10 mouse cellular contexts compared by ENCODE assay signal in the genomic region with DNA sequence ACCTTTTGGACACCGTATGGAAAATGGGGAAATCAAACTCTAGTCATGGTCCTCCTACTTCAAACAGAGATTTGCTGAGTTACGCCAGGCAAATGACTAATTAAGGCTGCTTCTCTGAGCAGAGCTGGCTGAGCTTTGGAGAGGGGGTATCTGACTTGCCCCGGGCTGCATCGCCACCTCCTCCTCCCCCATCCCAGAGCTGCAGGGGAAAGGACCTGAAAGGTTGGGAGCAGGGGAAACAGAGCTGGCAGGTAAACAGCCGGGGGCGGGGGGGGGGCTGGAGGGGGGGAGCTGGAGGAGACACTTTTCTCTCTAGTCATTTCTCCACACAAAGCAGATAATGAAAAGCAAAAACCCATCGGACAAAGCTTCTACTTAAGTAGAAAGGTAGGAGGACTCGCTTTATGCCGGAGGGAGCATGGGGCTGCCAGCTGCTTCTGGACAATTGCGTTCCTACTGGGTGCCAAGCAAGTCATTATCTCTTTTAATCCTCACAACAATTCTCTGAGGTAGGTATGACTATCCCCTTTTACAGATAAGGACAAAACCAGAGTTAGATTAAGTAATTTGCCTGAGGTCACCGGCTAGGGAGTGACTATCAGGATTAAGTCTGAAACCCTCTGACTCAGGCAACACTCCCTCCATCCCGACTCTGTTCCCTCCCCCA. TPM values are rescaled to one million over a fixed set of nuclear protein-coding genes. Genes with fewer than 3 reads are reported as not detected.
DNase-seq lines count a peak whose midpoint lies in the region; ATAC-seq and TF ChIP-seq lines count a peak whose summit lies in the region.
"Had no signal": no experiment of that assay in that cellular context is flagged by ENCODE, and none has a peak within 500 bp of the region (broad histone marks: within the 10 kb centered on the region; RNA-seq: fewer than 3 reads in every experiment).

No protein-coding gene starts in this region.

- DNase-seq in kidney, postnatal 0 days (ENCODE audit: low spot score): no peak
- no peak for DNase-seq in kidney, adult 2 months
- DNase-seq in forebrain, embryonic 11.5 days (ENCODE audit: low spot score): no peak
- no peak for DNase-seq in limb, embryonic 10.5 days (ENCODE audit: low spot score)
- DNase-seq in gastrocnemius, postnatal 14 days: no peak
- DNase-seq in cerebellum, adult 9-11 months: no peak
- DNase-seq in gastrocnemius, postnatal 10 days: no peak
- DNase-seq: adrenal gland, postnatal 25 days had no signal

- peaks cover 7% of the 10 kb centered on the region; the same call in 1 of the 2 replicates for H3K27me3 ChIP-seq in kidney, postnatal 0 days (ENCODE audit: insufficient read depth, low read length)
- no peaks in the 10 kb centered on the region; the same call in 1 of the 2 replicates for H3K27me3 ChIP-seq in kidney, adult 2 months (replicated peaks; ENCODE audit: control insufficient read depth, insufficient read depth, low read length)
- peaks cover 15% of the 10 kb centered on the region; the same call in 1 of the 2 replicates for H3K27me3 ChIP-seq in forebrain, embryonic 11.5 days (ENCODE audit: control insufficient read depth, insufficient read depth, low read length)
- peaks cover 43% of the 10 kb centered on the region for H3K27me3 ChIP-seq in limb, embryonic 10.5 days (ENCODE audit: low read depth, poor library complexity, severe bottlenecking)
- H3K27me3 ChIP-seq in neural tube, embryonic 15.5 days (replicated peaks): peaks cover 23% of the 10 kb centered on the region

- no peaks in the 10 kb centered on the region for H3K9me3 ChIP-seq in kidney, postnatal 0 days (replicated peaks; ENCODE audit: low read length)
- H3K9me3 ChIP-seq in forebrain, embryonic 11.5 days (ENCODE audit: control insufficient read depth, low read length): no peaks in the 10 kb centered on the region
- no peaks in the 10 kb centered on the region for H3K9me3 ChIP-seq in limb, embryonic 10.5 days (replicated peaks)
- H3K9me3 ChIP-seq in neural tube, embryonic 15.5 days (replicated peaks): no peaks in the 10 kb centered on the region

- TF ChIP-seq POLR2A in kidney, adult 2 months (IDR thresholded peaks at IDR 0.05; ENCODE audit: low read depth, low read length): no peak

- intact Hi-C loops in gastrocnemius, postnatal 14 days (cut with DNase I; ENCODE audit: low total_unique reads): no loop called here

- H3K9ac ChIP-seq in kidney, postnatal 0 days (ENCODE audit: low read depth, low read length): no peak overlapping the region
- H3K9ac ChIP-seq in forebrain, embryonic 11.5 days (ENCODE audit: low read length): no peak overlapping the region
- 0 out of 2 replicates have a peak overlapping the region, but pooled peaks have one; percentile 30 for H3K9ac ChIP-seq in neural tube, embryonic 15.5 days (replicated peaks)

- no peak for TF ChIP-seq CTCF in kidney, postnatal 0 days (IDR thresholded peaks at IDR 0.05; ENCODE audit: low read depth)
- TF ChIP-seq CTCF in kidney, adult 2 months (conservative IDR thresholded peaks at IDR 0.05; ENCODE audit: insufficient read depth, insufficient read length, low read depth, low read length): no peak

- WGBS in kidney, postnatal 0 days: 4% methylated on average over 12 of the region's 12 CpGs
- WGBS in kidney, adult 2 months: 3% methylated on average over 12 of the region's 12 CpGs
- WGBS in forebrain, embryonic 11.5 days: under 1% methylated on average over 12 of the region's 12 CpGs
- WGBS in limb, embryonic 10.5 days: 2% methylated on average over 12 of the region's 12 CpGs
- 2% methylated on average over 12 of the region's 12 CpGs for WGBS in neural tube, embryonic 15.5 days

- no peak for ATAC-seq in kidney, postnatal 0 days (replicated peaks; ENCODE audit: low FRiP score, low read depth)
- ATAC-seq in forebrain, embryonic 11.5 days (replicated peaks; ENCODE audit: low FRiP score): peak; percentile 58; the same call in 1 of the 2 replicates
- peak; percentile 45; the same call in 1 of the 2 replicates for ATAC-seq in neural tube, embryonic 15.5 days (ENCODE audit: low FRiP score)

- H3K4me1 ChIP-seq in kidney, postnatal 0 days (replicated peaks; ENCODE audit: insufficient read depth, low read length): 0 out of 2 replicates have a peak, but pooled peaks cover 6% of the 10 kb centered on the region
- no peaks in the 10 kb centered on the region for H3K4me1 ChIP-seq in kidney, adult 2 months (ENCODE audit: control insufficient read depth, insufficient read depth, low read length)
- peaks cover 1% of the 10 kb centered on the region; the same call in 1 of the 2 replicates for H3K4me1 ChIP-seq in forebrain, embryonic 11.5 days (replicated peaks; ENCODE audit: control insufficient read depth, insufficient read depth, low read length)
- peaks cover 16% of the 10 kb centered on the region for H3K4me1 ChIP-seq in limb, embryonic 10.5 days
- peaks cover 16% of the 10 kb centered on the region for H3K4me1 ChIP-seq in neural tube, embryonic 15.5 days

- no peak overlapping the region for H3K27ac ChIP-seq in kidney, postnatal 0 days
- H3K27ac ChIP-seq in kidney, adult 2 months (ENCODE audit: insufficient read depth, low read depth, low read length): no peak overlapping the region
- no peak overlapping the region for H3K27ac ChIP-seq in forebrain, embryonic 11.5 days (ENCODE audit: low read depth, low read length)
- no peak overlapping the region for H3K27ac ChIP-seq in limb, embryonic 10.5 days
- no peak overlapping the region for H3K27ac ChIP-seq in neural tube, embryonic 15.5 days (replicated peaks)

- peak overlapping the region; percentile 42 for H3K4me2 ChIP-seq in kidney, postnatal 0 days (ENCODE audit: low read length)
- peak overlapping the region; percentile 41 for H3K4me2 ChIP-seq in forebrain, embryonic 11.5 days (ENCODE audit: low read depth, low read length, severe bottlenecking)
- H3K4me2 ChIP-seq in neural tube, embryonic 15.5 days: peak overlapping the region; percentile 59

- H3K36me3 ChIP-seq in kidney, postnatal 0 days (ENCODE audit: insufficient read depth, low read length): no peaks in the 10 kb centered on the region
- no peaks in the 10 kb centered on the region for H3K36me3 ChIP-seq in kidney, adult 2 months (ENCODE audit: control insufficient read depth, insufficient read depth, low read length)
- H3K36me3 ChIP-seq in forebrain, embryonic 11.5 days (ENCODE audit: control insufficient read depth, insufficient read depth, low read length): no peaks in the 10 kb centered on the region
- H3K36me3 ChIP-seq in limb, embryonic 10.5 days: no peaks in the 10 kb centered on the region
- H3K36me3 ChIP-seq in neural tube, embryonic 15.5 days: no peaks in the 10 kb centered on the region

- H3K4me3 ChIP-seq in kidney, postnatal 0 days (replicated peaks; ENCODE audit: low read depth, low read length): peak overlapping the region; percentile 3; the same call in 1 of the 2 replicates
- H3K4me3 ChIP-seq in kidney, adult 2 months (ENCODE audit: insufficient read depth, low read depth, low read length): no peak overlapping the region
- H3K4me3 ChIP-seq in forebrain, embryonic 11.5 days (ENCODE audit: low read depth, low read length): peak overlapping the region; percentile 17
- peak overlapping the region; percentile 43 for H3K4me3 ChIP-seq in limb, embryonic 10.5 days
- H3K4me3 ChIP-seq in neural tube, embryonic 15.5 days (replicated peaks): peak overlapping the region; percentile 30

RNA-seq across cellular contexts. Expression of gene Cfap299, which starts 35.9 kb away (rescaled TPM):
- 0.34 and 0.43 TPM in 2 replicates for polyA plus RNA-seq in kidney, postnatal 0 days (2015; fragmentation: Nextera tagmentation; extraction: Ambion mirVana)
- polyA plus RNA-seq in kidney, adult 2 months (2012; rRNA removed): not detected in 2 replicates
- polyA plus RNA-seq in forebrain, embryonic 11.5 days (2014; fragmentation: Nextera tagmentation; extraction: Ambion mirVana): 0.23 and 0.32 TPM in 2 replicates
- polyA plus RNA-seq in limb, embryonic 10.5 days (2016; fragmentation: Nextera tagmentation; extraction: Ambion mirVana): 0.16 TPM in 1 of 2 replicates, not detected in the other
- 0.83 and 1.9 TPM in 2 replicates for polyA plus RNA-seq in neural tube, embryonic 15.5 days (2015; fragmentation: Nextera tagmentation; extraction: Ambion mirVana)
- total RNA-seq in gastrocnemius, postnatal 14 days (2021): not detected
- total RNA-seq in gastrocnemius, postnatal 10 days (2021): not detected
- total RNA-seq: adrenal gland, postnatal 25 days; ES-E14 had no signal

RNA-seq across cellular contexts. Expression of gene Fgf5, which starts 39.2 kb away (rescaled TPM):
- polyA plus RNA-seq in kidney, postnatal 0 days (2015; fragmentation: Nextera tagmentation; extraction: Ambion mirVana): not detected in 2 replicates
- not detected in 2 replicates for polyA plus RNA-seq in kidney, adult 2 months (2012; rRNA removed)
- polyA plus RNA-seq in forebrain, embryonic 11.5 days (2014; fragmentation: Nextera tagmentation; extraction: Ambion mirVana): 0.16 and 0.32 TPM in 2 replicates
- polyA plus RNA-seq in limb, embryonic 10.5 days (2016; fragmentation: Nextera tagmentation; extraction: Ambion mirVana): 1.4 and 1.8 TPM in 2 replicates
- polyA plus RNA-seq in neural tube, embryonic 15.5 days (2015; fragmentation: Nextera tagmentation; extraction: Ambion mirVana): 1.4 and 1.7 TPM in 2 replicates
- total RNA-seq in gastrocnemius, postnatal 14 days (2021): under 1 TPM; 0.37 to 0.71 TPM
- total RNA-seq in gastrocnemius, postnatal 10 days (2021): under 1 TPM; 0.84 to 0.87 TPM
- total RNA-seq: adrenal gland, postnatal 25 days had no signal
